Mouse (Mus musculus): ENCODE measurements around the gene Lcat.

Gene Lcat

DNA sequence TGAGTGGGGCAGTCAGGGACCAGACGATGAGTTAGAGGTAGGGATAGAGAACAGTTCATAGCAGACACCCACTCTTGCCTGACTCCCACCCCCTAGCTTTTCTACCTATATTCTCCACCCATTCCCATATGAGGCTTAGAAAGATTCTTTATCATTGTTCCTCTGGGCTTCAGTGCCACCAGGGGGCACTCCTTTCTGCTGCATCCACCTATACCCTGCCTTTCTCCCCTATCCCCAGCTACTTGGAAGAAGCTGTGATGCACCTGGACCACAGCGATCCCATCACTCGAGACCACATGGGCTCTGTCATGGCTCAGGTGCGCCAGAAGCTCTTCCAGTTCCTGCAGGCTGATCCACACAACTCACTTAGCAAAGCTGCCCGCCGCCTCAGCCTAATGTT lies 50.8 kb downstream of the Lcat start:
- DNase-seq (ENCODE audit: extremely low read depth, insufficient read length, low spot score): no peak

DNA sequence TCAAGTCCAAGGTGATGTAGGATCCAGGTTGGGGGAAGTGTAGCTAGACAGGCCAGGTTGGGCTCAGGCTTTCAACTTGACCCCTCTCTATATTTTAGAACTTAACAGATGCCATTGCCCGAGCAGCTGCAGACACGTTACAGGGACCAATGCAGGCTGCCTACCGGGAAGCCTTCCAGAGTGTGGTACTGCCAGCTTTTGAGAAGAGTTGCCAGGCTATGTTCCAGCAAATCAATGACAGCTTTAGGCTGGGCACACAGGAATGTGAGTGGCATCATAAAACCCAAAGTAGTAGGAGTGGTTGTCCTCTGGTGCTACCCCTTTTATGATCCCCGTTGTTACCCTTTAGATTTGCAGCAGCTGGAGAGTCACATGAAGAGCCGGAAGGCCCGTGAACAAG lies 52.3 kb downstream of the Lcat start:
- DNase-seq (ENCODE audit: extremely low read depth, insufficient read length, low spot score): no peak

DNA sequence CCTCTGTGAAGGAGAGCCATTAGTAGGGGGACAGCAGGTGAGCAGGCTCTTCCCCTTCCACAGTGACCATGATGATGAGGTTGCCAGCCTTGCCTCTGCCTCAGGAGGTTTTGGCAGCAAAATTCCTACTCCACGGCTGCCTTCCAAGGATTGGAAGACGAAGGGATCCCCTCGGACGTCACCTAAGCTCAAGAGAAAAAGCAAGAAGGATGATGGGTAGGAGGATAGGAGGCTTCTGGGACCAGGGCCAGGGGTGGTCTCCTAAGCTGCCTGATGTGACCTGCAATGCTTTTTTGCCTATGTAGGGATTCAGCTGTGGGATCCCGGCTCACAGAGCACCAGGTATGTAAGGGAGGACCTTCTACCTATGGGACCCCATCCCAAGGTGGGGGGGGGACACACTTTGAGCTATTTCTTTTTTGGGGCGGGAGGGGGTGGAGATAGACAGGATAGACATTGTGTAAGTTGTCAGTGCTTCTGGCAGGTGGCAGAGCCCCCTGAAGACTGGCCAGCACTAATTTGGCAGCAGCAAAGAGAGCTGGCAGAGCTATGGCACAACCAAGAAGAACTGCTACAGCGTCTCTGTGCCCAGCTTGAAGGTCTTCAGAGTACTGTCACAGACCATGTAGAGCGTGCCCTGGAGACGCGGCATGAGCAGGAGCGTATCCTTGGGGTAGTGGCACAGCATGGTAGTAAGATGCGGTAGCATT lies 53.3 kb downstream of the Lcat start:
- no peak for DNase-seq (ENCODE audit: extremely low read depth, insufficient read length, low spot score)
